Mouse (Mus musculus): ENCODE data around the gene Bckdha. TPM values are rescaled to one million over a fixed set of nuclear protein-coding genes. Genes with fewer than 3 reads are reported as not detected.

Gene Bckdha
- polyA plus RNA-seq, 1 experiment from 2014 or later, result 59.2 TPM

- Histone ChIP-seq H3K4me3 (no peak overlapping the region), H3K36me3 (peaks cover 42% of the 10 kb centered on the region), H3K4me1 (no peaks in the 10 kb centered on the region), H3K4me2 (replicated peaks) (no peak overlapping the region), H3K9me3 (no peaks in the 10 kb centered on the region), H3K9ac (no peak overlapping the region), H3K27ac (no peak overlapping the region), H3K27me3 (peaks cover 12% of the 10 kb centered on the region)
- ATAC-seq (ENCODE audit: insufficient number of reproducible peaks, insufficient read depth, low FRiP score, low TSS enrichment), result no peak
- WGBS, result 89% methylated on average over 10 of the region's 10 CpGs
These were observed 10.4 kb upstream of the Bckdha start for GRCm38 (mm10) chr7:25669158-25669557.

DNA sequence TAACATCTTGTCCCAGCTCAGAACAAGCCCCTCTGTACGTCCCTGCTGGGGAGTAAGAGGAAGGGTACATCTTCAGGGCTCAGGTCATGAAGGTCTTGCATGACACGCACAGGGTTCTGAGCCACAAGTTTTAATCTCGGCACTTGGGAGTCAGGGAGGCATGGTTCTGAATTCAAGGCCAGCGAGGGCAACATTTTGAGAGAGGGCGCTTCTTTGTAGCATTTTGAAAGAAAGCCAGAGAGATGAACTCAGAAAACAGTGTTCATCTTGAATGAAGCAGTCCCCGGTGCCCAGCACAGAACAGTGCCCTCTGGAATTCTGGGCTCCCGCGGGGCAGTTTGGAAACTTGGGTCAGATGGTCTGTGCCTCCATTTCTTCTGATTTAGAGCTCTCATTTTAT, 7.6 kb upstream of the Bckdha start:
- 91% methylated on average over 8 of the region's 8 CpGs for WGBS
- H3K4me1 ChIP-seq, result no peaks in the 10 kb centered on the region

GRCm38 (mm10) chr7:25657785-25658184, 996 bp downstream of the Bckdha start:
- H3K27ac ChIP-seq, result no peak overlapping the region
- peaks cover 24% of the 10 kb centered on the region for H3K4me1 ChIP-seq
- H3K36me3 ChIP-seq, result peaks cover 4% of the 10 kb centered on the region; the same call in 1 of the 2 replicates
- no peaks in the 10 kb centered on the region for H3K27me3 ChIP-seq
- H3K9ac ChIP-seq, result peak overlapping the region; percentile 65
- H3K4me2 ChIP-seq (replicated peaks), result peak overlapping the region; percentile 81
- H3K4me3 ChIP-seq, result peak overlapping the region; percentile 59
- ATAC-seq (ENCODE audit: insufficient number of reproducible peaks, insufficient read depth, low FRiP score, low TSS enrichment), result no peak
- 37% methylated on average over 10 of the region's 10 CpGs for WGBS
- no peaks in the 10 kb centered on the region for H3K9me3 ChIP-seq

More for the DNA sequence above, 7.6 kb upstream of the Bckdha start:
- no peak overlapping the region for H3K4me3 ChIP-seq
- H3K27me3 ChIP-seq, result no peaks in the 10 kb centered on the region
- peaks cover 57% of the 10 kb centered on the region for H3K36me3 ChIP-seq
- H3K4me2 ChIP-seq (replicated peaks), result no peak overlapping the region
- H3K9ac ChIP-seq, result no peak overlapping the region
- H3K9me3 ChIP-seq, result no peaks in the 10 kb centered on the region
- ATAC-seq (ENCODE audit: insufficient number of reproducible peaks, insufficient read depth, low FRiP score, low TSS enrichment), result no peak
- H3K27ac ChIP-seq, result no peak overlapping the region

- peaks cover 24% of the 10 kb centered on the region for H3K4me1 ChIP-seq
- no peaks in the 10 kb centered on the region for H3K27me3 ChIP-seq
- no peak overlapping the region for H3K27ac ChIP-seq
- ATAC-seq (ENCODE audit: insufficient number of reproducible peaks, insufficient read depth, low FRiP score, low TSS enrichment), result no peak
- 72% methylated on average over 11 of the region's 11 CpGs for WGBS
- no peaks in the 10 kb centered on the region for H3K36me3 ChIP-seq
- H3K9me3 ChIP-seq, result no peaks in the 10 kb centered on the region
- no peak overlapping the region for H3K9ac ChIP-seq
- no peak overlapping the region for H3K4me2 ChIP-seq (replicated peaks)
- no peak overlapping the region for H3K4me3 ChIP-seq
These were observed 3.0 kb downstream of the Bckdha start for GRCm38 (mm10) chr7:25655601-25656428.

GRCm38 (mm10) chr7:25652244-25652759, 6.5 kb downstream of the Bckdha start:
- Histone ChIP-seq H3K36me3 (no peaks in the 10 kb centered on the region), H3K9ac (no peak overlapping the region), H3K4me2 (replicated peaks) (no peak overlapping the region), H3K27ac (no peak overlapping the region), H3K27me3 (no peaks in the 10 kb centered on the region), H3K4me3 (no peak overlapping the region), H3K4me1 (peaks cover 10% of the 10 kb centered on the region; the same call in 1 of the 2 replicates), H3K9me3 (no peaks in the 10 kb centered on the region)
- ATAC-seq (ENCODE audit: insufficient number of reproducible peaks, insufficient read depth, low FRiP score, low TSS enrichment), result no peak
- 88% methylated on average over 12 of the region's 12 CpGs for WGBS

DNA sequence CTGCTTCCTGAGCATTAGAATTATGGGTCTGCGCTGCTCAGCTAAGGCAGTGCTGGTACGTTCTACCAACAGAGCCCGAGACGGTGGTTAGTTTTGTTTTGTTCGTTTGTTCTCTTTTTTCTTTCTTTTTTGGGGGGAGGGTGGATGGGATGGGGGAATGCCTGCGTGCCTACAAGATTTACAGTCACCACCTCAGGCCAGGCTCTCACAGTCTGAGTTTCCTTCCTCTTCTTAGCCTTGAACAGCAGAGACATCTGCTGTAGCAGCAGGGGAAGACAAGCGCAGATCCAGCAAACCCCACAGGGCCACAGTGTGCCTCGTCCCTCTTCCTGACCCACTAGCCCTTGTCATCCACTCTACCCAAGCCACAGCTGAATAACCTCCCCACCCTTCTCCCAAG, 7.5 kb downstream of the Bckdha start:
- H3K4me2 ChIP-seq (replicated peaks), result no peak overlapping the region
- no peaks in the 10 kb centered on the region for H3K36me3 ChIP-seq
- no peaks in the 10 kb centered on the region for H3K9me3 ChIP-seq
- no peak overlapping the region for H3K4me3 ChIP-seq
- no peaks in the 10 kb centered on the region for H3K27me3 ChIP-seq
- 89% methylated on average over 8 of the region's 8 CpGs for WGBS
- H3K27ac ChIP-seq, result no peak overlapping the region
- no peak overlapping the region for H3K9ac ChIP-seq
- ATAC-seq (ENCODE audit: insufficient number of reproducible peaks, insufficient read depth, low FRiP score, low TSS enrichment), result no peak
- no peaks in the 10 kb centered on the region for H3K4me1 ChIP-seq

- Histone ChIP-seq H3K36me3 (peaks cover 6% of the 10 kb centered on the region; the same call in 1 of the 2 replicates), H3K9ac (no peak overlapping the region), H3K9me3 (no peaks in the 10 kb centered on the region), H3K4me2 (replicated peaks) (no peak overlapping the region), H3K27ac (no peak overlapping the region), H3K4me1 (no peaks in the 10 kb centered on the region), H3K4me3 (no peak overlapping the region), H3K27me3 (no peaks in the 10 kb centered on the region)
- 69% methylated on average over 5 of the region's 5 CpGs for WGBS
- ATAC-seq (ENCODE audit: insufficient number of reproducible peaks, insufficient read depth, low FRiP score, low TSS enrichment), result no peak
These were observed 8.9 kb downstream of the Bckdha start for GRCm38 (mm10) chr7:25649839-25650238.

DNA sequence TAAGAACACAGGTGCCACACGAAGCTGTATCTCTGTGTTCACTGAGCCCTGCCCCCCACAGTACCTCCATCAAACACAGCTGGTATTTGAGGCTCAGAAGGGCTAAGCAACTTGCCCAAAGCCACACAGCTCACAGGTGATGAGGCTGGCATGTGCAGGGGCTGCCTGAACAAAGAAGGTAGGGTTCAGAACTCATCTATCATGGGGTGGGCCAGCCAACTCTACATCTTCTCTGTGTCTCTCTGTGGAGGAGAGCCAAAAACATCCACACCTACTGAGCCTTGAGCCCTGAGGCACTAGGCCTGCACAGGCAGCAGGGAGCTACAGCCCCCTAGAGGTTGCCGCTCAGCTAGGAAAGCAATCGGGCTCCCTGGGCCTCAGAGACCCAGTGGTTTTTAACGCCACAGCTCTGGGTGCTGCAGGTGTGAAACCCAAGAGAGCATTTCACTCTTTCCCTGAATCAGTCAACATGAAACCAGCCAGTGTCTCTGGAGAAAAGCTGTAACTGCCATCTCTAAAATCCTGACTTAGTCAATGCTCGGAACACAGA, 11.1 kb downstream of the Bckdha start:
- H3K4me2 ChIP-seq (replicated peaks), result no peak overlapping the region
- no peaks in the 10 kb centered on the region for H3K9me3 ChIP-seq
- peaks cover 9% of the 10 kb centered on the region; the same call in 1 of the 2 replicates for H3K36me3 ChIP-seq
- H3K9ac ChIP-seq, result no peak overlapping the region
- ATAC-seq (ENCODE audit: insufficient number of reproducible peaks, insufficient read depth, low FRiP score, low TSS enrichment), result no peak
- 59% methylated on average over 5 of the region's 5 CpGs for WGBS
- no peaks in the 10 kb centered on the region for H3K4me1 ChIP-seq
- H3K4me3 ChIP-seq, result no peak overlapping the region
- no peak overlapping the region for H3K27ac ChIP-seq
- no peaks in the 10 kb centered on the region for H3K27me3 ChIP-seq

GRCm38 (mm10) chr7:25645074-25645473, 13.7 kb downstream of the Bckdha start:
- Histone ChIP-seq H3K27me3 (no peaks in the 10 kb centered on the region), H3K4me2 (replicated peaks) (no peak overlapping the region), H3K9ac (no peak overlapping the region), H3K9me3 (no peaks in the 10 kb centered on the region), H3K4me1 (no peaks in the 10 kb centered on the region), H3K36me3 (peaks cover 20% of the 10 kb centered on the region; the same call in 1 of the 2 replicates), H3K4me3 (no peak overlapping the region), H3K27ac (no peak overlapping the region)
- WGBS, result 55% methylated on average over 14 of the region's 14 CpGs
- ATAC-seq (ENCODE audit: insufficient number of reproducible peaks, insufficient read depth, low FRiP score, low TSS enrichment), result no peak

DNA sequence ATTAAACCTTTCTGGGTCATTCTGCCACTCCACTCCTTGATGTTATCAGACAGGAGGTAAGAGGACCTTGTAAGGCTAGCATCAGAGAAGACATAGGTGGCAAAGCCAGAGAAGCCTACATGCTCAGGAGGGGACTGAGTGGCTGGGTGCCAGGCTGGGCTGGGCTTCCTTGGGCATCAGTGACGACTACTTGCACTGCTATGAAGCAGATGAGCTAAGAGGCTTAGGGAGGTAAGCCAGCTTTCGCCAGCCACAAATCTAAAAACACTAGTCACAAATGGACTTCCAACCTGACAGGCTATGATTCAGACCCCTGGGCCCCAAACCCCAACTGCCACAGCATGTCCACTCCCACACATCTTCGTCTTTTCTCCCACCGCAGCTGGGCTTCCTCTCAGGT, 14.2 kb downstream of the Bckdha start:
- no peak overlapping the region for H3K4me3 ChIP-seq
- H3K27me3 ChIP-seq, result no peaks in the 10 kb centered on the region
- WGBS, result 73% methylated on average over 4 of the region's 4 CpGs
- peaks cover 20% of the 10 kb centered on the region; the same call in 1 of the 2 replicates for H3K36me3 ChIP-seq
- no peaks in the 10 kb centered on the region for H3K4me1 ChIP-seq
- ATAC-seq (ENCODE audit: insufficient number of reproducible peaks, insufficient read depth, low FRiP score, low TSS enrichment), result no peak
- H3K4me2 ChIP-seq (replicated peaks), result no peak overlapping the region
- no peak overlapping the region for H3K9ac ChIP-seq
- H3K27ac ChIP-seq, result no peak overlapping the region
- no peaks in the 10 kb centered on the region for H3K9me3 ChIP-seq

DNA sequence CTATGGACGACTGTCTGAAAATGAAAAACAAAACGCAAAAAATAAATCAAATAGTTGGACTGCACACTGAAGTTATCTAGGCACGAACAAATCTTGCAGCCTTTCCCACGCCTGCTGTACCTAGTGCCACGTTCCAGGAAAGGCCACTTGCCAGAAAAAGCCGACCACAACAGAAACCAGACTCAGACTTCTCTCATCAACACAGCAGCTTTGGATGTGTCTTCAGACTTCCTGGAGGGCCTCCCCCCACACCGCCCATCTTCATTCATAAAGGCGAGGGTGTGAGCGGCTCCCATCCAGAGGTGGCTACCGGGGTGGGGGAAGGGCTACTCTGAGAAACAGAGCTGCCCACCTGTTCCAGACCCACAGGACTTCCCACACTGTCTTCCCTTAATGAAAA, 14.6 kb downstream of the Bckdha start:
- H3K4me1 ChIP-seq, result no peaks in the 10 kb centered on the region
- H3K4me2 ChIP-seq (replicated peaks), result no peak overlapping the region
- H3K4me3 ChIP-seq, result no peak overlapping the region
- no peaks in the 10 kb centered on the region for H3K9me3 ChIP-seq
- peaks cover 21% of the 10 kb centered on the region; the same call in 1 of the 2 replicates for H3K36me3 ChIP-seq
- no peak for ATAC-seq (ENCODE audit: insufficient number of reproducible peaks, insufficient read depth, low FRiP score, low TSS enrichment)
- no peak overlapping the region for H3K27ac ChIP-seq
- no peak overlapping the region for H3K9ac ChIP-seq
- no peaks in the 10 kb centered on the region for H3K27me3 ChIP-seq
- WGBS, result 80% methylated on average over 10 of the region's 10 CpGs

GRCm38 (mm10) chr7:25639754-25640153, 19.0 kb downstream of the Bckdha start:
- Histone ChIP-seq H3K9me3 (no peaks in the 10 kb centered on the region), H3K4me3 (no peak overlapping the region), H3K27ac (no peak overlapping the region), H3K4me2 (replicated peaks) (no peak overlapping the region), H3K36me3 (peaks cover 33% of the 10 kb centered on the region; the same call in 1 of the 2 replicates), H3K9ac (no peak overlapping the region), H3K4me1 (no peaks in the 10 kb centered on the region), H3K27me3 (no peaks in the 10 kb centered on the region)
- ATAC-seq (ENCODE audit: insufficient number of reproducible peaks, insufficient read depth, low FRiP score, low TSS enrichment), result no peak
- 93% methylated on average over 4 of the region's 4 CpGs for WGBS

Measured in embryonic facial prominence, embryonic 12.5 days (tissue).